Mouse (Mus musculus) R1 (cell line): ENCODE measurements around the gene Ap5b1.

Experiments used
- DNase-seq: peaks from one replicate; pipeline ENCODE4 v3.0.0-alpha.2; 2018; ENCODE audit warnings: low read depth, low spot score

The Ap5b1 gene

GRCm38 (mm10) chr19:5567534-5568469 is at the start of gene Ap5b1:
Gene Ap5b1 (plus strand): TSS chr19:5568025.
- DNase-seq: peak; percentile 94

DNA sequence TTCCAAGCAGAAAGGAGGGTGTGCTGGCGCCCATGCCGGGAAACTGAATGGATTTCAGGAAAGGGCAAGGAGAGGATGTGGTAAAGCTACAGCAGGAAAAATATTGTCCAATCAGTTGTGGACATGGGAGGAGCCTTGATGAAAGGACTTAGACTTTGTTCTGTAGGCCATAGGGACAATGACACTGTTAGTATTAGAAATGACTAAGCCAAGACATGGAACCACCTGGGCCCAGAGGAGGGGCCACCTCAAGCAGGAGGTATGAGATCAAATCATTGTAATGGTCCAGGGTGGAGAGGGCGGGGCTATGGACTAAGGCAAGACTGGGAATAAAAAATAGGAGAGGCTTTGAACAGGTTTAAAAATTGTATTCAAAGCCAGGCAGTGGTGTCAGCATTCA is 49.1 kb upstream of the Ap5b1 start:
- DNase-seq: no peak

- no peak for DNase-seq
These were observed 42.6 kb upstream of the Ap5b1 start for GRCm38 (mm10) chr19:5525204-5525603.

DNA sequence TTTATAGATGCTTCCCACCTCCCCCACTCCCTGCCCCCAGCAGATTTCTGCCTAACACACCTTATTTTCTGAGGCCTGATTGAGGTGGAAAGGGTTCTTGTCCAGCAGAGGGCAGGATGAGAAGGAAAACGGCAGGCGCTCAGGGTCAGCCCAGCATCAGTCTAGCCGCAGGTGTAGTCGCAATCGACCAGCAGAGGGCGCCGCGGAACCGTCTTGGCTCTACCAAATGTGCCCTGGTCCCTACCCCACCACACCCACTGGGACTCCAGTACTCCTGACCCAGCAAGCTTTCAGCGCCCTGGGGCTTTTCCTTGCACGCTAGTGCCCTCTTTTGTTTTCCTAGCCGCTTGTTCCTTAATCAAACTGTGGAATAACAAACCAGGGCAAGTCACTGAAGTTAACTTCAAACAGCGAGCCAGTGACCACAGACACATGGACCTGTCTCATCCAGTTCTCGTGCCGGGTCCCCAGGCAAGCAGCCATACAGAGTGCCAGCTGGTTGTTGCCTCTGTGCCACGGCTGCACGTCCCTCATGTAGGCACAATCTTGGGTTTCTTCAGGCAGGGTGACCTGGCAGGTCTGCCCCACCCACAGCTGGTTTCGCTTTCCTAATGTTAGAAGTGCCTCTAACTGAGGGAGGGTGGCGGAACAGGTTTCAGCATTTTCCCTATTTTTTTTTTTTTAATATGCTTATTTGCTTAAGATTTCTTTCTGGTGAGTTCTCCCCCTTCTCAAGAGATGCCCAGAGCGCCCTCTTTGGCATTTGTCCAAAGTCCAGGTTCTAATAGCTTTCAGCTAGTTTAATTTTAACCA is 38.3 kb upstream of the Ap5b1 start:
- peak; percentile 94 for DNase-seq

DNA sequence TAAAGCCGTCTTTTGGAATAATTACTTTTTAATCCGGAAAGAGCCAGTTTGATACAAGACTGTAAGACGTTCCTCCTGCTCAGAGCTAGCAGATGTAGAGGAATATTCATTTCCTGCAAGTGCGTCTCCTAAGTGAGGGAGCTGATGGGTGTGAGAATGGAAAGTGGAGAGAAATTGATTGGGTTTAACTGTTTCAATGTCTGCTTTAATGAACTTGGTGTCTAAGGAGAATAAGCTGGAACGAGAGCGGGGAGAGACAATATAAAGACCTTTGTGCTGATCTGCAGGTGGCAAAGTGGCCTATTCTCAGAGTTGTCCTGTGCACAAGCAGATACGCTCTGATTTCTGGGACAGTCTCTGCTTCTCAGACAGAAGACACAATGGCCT is 37.7 kb upstream of the Ap5b1 start:
- no peak for DNase-seq

- DNase-seq: no peak
These were observed 35.3 kb upstream of the Ap5b1 start for GRCm38 (mm10) chr19:5532520-5532919.

DNA sequence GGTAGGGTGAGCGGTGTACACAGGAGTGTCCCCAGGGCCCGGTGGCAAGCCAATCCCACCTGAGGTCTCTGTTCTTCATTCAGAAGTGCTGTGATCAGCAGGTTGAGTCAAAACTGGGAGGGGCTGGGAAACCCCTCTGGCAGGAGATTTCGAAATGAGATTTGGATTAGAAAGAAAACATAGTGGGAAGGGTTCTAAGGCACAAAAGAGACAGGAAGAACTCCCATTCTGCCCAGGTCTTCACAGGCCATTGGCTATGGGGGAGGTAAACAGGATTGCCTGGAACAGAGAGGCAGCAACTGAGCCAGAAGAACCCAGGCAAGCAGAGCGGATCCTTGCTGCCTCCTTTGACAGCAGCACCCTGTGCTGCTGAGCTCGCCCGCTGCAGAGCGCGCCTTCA is 29.0 kb upstream of the Ap5b1 start:
- peak; percentile 75 for DNase-seq

DNA sequence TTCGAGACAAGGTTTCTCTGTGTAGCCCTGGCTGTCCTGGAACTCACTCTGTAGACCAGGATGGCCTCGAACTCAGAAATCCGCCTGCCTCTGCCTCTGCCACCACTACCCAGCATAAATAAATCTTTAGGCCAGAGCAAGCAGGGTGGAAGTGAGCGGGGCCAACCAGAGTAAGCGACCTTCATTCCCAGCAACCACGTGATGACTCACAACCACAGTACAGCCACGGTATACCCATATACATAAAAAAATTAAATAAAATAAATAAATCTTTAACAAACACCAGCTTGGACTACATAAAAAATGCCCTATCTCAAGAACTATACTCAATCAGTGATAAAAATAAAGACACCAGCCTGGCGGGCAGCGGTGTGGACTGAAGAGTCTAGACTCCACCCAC is 24.5 kb upstream of the Ap5b1 start:
- no peak for DNase-seq

GRCm38 (mm10) chr19:5544031-5544430 is 23.8 kb upstream of the Ap5b1 start:
- DNase-seq: no peak

DNA sequence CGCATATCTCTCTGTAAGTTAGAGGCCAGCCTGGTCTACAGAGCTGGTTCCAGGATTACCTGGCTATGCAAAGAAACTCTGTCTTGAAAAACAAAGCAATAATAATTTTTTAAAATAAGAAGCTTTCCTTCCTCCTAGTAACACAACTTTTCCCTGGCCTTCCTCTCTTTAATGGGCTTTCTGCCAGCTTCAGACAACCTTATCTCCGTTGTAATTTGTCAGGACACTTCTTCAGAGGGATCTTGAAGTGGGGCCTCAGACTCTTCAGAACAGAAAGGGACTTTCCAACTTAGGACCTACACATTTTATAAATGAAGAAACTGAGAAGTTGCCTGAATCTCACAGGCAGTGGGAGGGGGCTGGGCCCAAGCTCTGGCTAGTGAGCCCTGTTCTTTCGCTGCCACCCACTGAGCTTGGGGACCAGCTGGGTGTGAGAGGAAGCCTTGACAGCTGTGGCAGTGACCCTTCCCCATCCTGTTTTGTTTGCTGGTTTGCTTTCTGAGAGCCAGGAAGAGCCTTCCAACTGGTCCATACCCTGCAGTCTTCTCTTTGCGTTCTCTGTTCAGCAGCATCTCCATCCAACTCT is 20.3 kb upstream of the Ap5b1 start:
- no peak for DNase-seq

GRCm38 (mm10) chr19:5553802-5554201 is 14.0 kb upstream of the Ap5b1 start:
- no peak for DNase-seq

GRCm38 (mm10) chr19:5554212-5554611 is 13.6 kb upstream of the Ap5b1 start:
- no peak for DNase-seq

DNA sequence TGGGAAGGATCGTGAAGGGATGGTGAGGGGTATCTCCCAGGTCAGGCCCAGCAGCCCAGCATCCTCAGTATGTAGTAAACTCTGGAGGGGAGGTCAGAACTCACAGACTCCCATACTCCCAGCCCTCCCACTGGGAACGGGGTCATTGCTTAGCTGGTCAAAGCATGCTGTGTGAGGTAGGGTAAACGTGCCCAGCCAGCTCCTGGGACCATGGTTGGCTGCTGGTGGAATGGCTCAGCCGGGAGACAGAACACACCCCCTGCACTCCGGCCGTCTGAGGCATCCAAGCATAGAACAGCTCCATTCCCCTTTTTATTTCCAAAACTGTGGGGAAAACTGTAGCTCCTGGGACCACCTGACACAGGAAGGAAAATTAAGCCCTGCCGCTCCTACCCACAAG is 9.7 kb upstream of the Ap5b1 start:
- DNase-seq: no peak

- DNase-seq: no peak
These were observed 9.1 kb upstream of the Ap5b1 start for GRCm38 (mm10) chr19:5558770-5559169.

GRCm38 (mm10) chr19:5559229-5559628 is 8.6 kb upstream of the Ap5b1 start:
- DNase-seq: no peak

GRCm38 (mm10) chr19:5559631-5560456 is 8.0 kb upstream of the Ap5b1 start:
- DNase-seq: peak; percentile 37

DNA sequence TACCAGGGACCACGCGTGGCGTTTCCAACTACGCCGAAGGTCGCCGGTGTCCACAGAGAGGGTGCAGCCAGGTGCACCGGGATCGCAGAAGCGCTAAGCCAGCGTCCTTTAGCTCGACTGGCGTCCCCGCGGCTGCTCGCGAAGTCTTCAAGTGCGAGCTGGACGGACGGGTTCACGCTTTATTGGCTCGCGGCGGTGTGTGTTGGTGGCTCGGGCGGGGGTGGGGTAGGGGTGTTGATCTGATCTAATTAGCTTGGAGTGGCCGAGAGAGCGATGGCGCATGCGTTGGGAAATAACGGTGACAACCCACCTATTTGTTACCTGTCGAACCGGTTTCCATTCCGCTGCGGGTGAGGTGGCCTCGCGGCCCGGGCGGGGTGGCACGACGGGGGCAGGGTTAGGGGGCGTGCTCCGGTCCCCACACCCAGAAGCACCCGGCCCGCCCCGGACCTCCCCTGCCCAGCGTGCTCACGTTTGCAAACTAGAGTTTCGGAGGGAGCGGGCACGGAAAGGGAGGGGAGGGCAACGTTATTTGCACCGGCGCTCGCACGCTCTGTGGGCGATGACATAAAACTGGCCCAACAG is 7.3 kb upstream of the Ap5b1 start, which contains the start of gene Ovol1:
TSS of gene Ovol1 (minus strand) at position 190 of the 585 bp plus-strand sequence.
- DNase-seq: peak; percentile 41

DNA sequence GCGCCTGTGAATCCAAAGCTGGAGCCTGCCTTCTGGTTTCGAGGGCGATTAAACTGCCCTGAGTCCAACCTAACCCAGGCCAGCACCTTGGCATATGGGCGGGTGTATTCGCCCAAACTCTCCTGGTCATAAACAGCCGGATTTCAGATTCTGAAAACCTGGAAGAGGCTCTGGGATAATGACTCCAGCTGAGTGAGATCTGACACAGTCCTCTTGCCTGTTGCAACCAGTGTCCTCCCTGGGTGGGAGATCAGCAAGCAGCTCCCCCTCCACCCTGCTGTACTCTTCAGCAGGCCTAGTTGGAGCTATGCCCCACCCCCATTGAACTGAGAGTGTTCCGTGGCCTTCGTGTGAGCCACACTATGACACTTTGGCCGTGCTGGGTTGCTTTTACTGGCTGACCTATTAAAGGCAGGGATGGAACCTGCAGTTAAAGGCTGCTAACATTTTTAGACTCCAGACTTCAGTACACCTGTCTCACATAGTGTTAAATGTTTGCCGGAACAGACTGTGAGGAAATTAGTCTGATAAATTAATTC is 6.5 kb upstream of the Ap5b1 start:
- no peak for DNase-seq

GRCm38 (mm10) chr19:5561886-5562285 is 5.9 kb upstream of the Ap5b1 start:
- no peak for DNase-seq

GRCm38 (mm10) chr19:5562776-5563175 is 5.0 kb upstream of the Ap5b1 start:
- no peak for DNase-seq

DNA sequence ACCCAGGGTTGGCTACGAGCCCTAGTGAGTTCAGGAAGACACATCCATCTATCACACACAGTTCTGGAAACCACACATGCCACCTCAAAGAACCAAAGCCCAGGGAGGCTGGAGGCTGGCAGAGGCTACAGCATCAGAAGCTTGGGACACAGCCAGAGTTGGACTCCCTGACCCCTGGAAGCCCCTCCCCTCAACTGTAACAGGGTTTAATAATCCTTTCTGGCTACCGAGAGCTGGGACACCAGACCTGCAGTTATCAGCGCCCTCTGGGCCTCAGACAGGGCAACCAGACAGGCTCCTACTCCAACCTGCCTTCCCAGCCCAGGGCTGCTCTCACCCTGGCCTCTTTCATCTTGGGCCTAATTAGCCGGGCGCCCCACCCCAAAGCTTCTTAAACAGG is 1.5 kb upstream of the Ap5b1 start:
- DNase-seq: no peak
